Mouse (Mus musculus) B cell, adult 67 days (primary cell): ENCODE data around the gene Tpst1. TPM values are rescaled to one million over a fixed set of nuclear protein-coding genes. Genes with fewer than 3 reads are reported as not detected.

Experiments used
- total RNA-seq, 2 experiments: library from RNA; stranded (reverse); gene quantifications; 4 replicates each; pipeline ENCODE4 v1.2.4; 2023

The Tpst1 gene
- 10 to 100 TPM; 35.5 to 46.5 TPM for total RNA-seq

DNA sequence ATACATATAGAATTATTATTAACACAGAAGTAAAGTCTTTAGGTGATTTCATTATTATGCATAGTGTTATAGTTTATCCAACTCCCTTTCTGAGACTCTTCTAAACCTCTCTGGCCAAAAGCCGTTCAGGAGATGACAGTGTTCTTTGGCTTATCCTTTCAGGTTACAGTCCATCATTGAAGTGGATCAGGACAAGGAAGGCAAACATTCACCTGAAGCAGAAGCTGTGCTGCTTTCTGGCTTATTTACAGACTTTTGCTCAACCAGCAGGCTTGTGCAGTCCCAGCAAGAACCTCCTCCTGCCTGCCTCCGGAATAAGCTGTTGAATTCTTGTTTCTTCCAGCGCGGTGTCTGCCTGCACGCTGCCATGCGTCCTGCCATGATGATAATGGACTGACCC lies at the start of gene Tpst1:
Tpst1 (plus strand) TSS at position 301 of the 400 bp plus-strand sequence.

DNA sequence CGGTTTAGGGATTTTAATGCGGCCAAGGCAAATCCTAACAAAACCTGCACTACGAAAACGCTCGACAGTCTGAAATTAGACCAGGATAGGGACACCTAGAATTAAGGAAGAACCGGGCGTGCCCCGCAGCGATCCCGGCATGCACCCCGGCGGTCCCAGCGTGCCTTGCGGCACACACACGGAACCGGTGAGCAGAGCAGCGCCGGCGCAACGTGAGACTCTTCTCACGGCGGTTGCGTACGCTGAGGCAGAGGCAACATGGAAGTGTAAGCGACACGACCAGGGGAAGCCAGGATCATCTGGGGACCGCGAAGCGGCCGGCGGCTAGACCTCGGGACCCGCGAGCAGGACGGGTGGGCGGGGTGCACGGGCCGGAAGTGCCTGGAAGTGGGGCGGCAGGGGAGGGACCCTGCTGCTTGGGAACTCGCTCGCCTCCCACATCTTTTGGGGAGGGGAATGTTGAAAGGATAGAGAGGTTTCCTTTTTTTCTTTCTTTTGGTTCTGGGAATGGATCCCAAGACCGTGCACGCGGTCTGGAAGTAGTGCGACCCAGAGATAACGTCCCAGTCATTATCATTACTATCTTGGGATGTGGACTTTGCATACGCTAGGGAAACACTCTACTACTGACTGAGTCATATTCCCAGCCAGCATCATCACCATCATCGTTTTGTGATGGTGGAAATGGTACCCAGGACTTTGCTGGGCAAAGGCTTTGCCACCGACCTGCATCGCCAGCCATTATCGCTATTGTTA lies 43.8 kb upstream of the Tpst1 start, which contains the start of the genes Asl and Crcp:
Asl (minus strand) TSS at position 106 of the 756 bp plus-strand sequence.
Crcp (plus strand) TSS at position 149 of the 756 bp plus-strand sequence.

DNA sequence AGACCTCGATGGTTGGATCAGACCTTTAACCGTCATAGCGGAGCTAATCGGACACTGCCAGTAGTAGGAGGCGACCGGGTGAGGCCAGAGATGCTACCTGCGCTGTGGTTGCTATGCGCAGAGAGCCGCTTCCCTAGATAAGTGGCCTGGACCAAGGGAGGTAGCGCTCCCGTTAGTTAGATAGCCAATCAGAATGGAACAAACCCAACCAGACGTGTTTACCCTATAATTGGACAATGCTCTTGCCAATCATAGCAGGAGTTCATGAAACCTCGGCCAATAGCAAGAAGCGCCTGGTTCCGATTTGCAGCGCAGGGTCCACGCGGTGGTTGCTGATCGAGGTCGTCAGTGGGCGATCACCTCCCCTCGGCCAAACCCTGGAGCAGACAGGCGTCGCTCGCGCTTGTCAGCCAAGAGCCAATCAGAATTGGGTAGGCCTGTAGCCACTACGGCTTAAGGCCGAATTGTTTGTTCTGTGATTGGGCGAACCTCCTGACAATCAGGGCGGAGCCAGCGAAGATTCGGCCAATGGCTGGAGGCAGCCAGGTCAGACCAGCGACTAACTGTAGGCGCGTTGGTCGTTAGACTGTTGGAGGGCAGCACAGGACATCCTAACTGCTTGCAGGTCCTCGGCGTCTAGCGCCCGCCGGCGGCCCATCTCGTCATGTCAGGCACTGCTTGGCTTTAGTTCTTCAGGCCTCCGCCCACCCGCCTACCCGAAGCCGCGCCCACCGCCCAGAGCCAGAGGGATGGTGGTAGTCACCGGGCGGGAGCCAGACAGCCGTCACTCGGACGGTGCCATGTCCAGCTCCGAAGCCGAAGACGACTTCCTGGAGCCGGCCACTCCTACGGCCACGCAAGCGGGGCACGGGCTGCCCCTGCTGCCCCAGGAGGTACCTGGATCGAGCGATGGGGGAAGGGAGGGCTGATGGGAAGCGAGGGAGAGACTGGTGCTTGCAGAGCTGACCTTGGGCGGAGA lies 71.5 kb downstream of the Tpst1 start, which contains the start of gene Kctd7:
Kctd7 (plus strand) TSS at position 528 of the 979 bp plus-strand sequence.

DNA sequence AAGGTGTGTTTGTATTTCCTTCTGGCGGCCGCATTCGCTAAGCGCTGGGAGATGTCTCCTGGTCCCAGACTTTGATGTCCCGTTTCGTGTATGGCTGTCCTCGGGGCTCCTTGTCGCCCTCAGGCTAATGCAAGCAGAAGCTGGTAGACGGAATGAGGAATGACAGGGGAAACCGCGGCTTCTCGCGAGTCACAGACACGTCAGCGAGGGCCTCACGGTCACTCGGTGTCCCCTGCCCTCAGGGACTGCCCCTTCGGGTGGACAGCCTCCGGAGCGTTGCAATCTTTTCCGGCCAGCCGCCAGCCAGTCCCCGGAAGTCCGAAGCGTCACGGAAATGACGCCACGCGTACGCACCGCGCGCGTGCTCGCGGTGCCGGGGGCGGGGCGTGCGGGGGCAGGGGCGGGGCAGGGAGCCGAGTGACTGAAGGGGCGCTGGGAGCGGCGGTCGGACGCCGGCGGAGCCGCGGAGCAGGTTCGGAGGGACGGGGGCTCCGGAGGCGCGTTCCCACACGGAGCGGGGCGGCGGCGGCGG lies 98.4 kb downstream of the Tpst1 start, which contains the start of gene Rabgef1:
Rabgef1 (plus strand) TSS at position 376 of the 532 bp plus-strand sequence.

Other genes starting within 250 kb of the Tpst1 start
- gene Sumf2, start 226.3 kb upstream of the Tpst1 start, total RNA-seq = 10 to 100 TPM; 10.2 to 13.9 TPM
- 100 to 1,000 TPM; 139 to 157 TPM for gene Chchd2, start 185.9 kb upstream of the Tpst1 start, total RNA-seq
- 1 to 10 TPM; 1.1 to 3.3 TPM for gene Zbed5, start 177.6 kb upstream of the Tpst1 start, total RNA-seq
- under 1 TPM in 1 of 2 experiments, not detected in 1; 0.56 TPM for gene Phkg1, start 174.8 kb upstream of the Tpst1 start, total RNA-seq
- 1 to 10 TPM in 1 of 2 experiments, under 1 TPM in 1; 0.59 to 4.9 TPM for gene Nupr1l, start 164.8 kb upstream of the Tpst1 start, total RNA-seq
- 10 to 100 TPM; 13.8 to 15.7 TPM for gene Vkorc1l1, start 131.4 kb upstream of the Tpst1 start, total RNA-seq
- gene Gusb, start 70.3 kb upstream of the Tpst1 start, total RNA-seq = 10 to 100 TPM; 34.8 to 40.1 TPM
- gene Asl, start 44.1 kb upstream of the Tpst1 start, total RNA-seq = 10 to 100 TPM; 14.1 to 14.3 TPM
- 10 to 100 TPM; 21.0 to 27.9 TPM for gene Crcp, start 44.0 kb upstream of the Tpst1 start, total RNA-seq
- 1 to 10 TPM; 4.4 to 4.6 TPM for gene Kctd7, start 71.5 kb downstream of the Tpst1 start, total RNA-seq
- gene Rabgef1, start 98.5 kb downstream of the Tpst1 start, total RNA-seq = 10 to 100 TPM; 59.4 to 70.2 TPM
- 10 to 100 TPM; 65.8 to 67.0 TPM for gene Tmem248, start 143.8 kb downstream of the Tpst1 start, total RNA-seq
- gene Sbds, start 182.2 kb downstream of the Tpst1 start, total RNA-seq = 100 to 1,000 TPM; 108 to 126 TPM
- gene Tyw1, start 182.3 kb downstream of the Tpst1 start, total RNA-seq = 10 to 100 TPM; 28.8 to 28.9 TPM